Mouse (Mus musculus) C2C12 (cell line): ENCODE results near the gene Ptpru.

Source experiments
- CEBPB ChIP-seq: IDR thresholded peaks from one replicate; pipeline ENCODE4 v1.6.1; 2011; ENCODE audit warnings: low read depth, mild to moderate bottlenecking, control low read depth, moderate library complexity
- CTCF ChIP-seq: IDR thresholded peaks from one replicate; pipeline ENCODE4 v1.5.1; 2011; ENCODE audit not compliant: control insufficient read depth, insufficient read depth, insufficient read length
- FOSL1 ChIP-seq: IDR thresholded peaks from one replicate; pipeline ENCODE4 v1.8.0; 2011; ENCODE audit warnings: mild to moderate bottlenecking, low read length; ENCODE audit not compliant: poor library complexity, insufficient read depth, severe bottlenecking
- MAX ChIP-seq: IDR thresholded peaks from one replicate; pipeline ENCODE4 v1.6.1; 2011; ENCODE audit warnings: mild to moderate bottlenecking, control low read depth
- MYOD1 ChIP-seq: IDR thresholded peaks from one replicate; pipeline ENCODE4 v1.6.1; 2011; ENCODE audit warnings: low read depth; ENCODE audit not compliant: control insufficient read depth, insufficient read length
- MYOG ChIP-seq: IDR thresholded peaks from one replicate; pipeline ENCODE4 v1.6.1; 2011; ENCODE audit not compliant: control insufficient read depth, insufficient read length; ENCODE audit errors: extremely low read depth
- USF1 ChIP-seq: IDR thresholded peaks from one replicate; pipeline ENCODE4 v1.6.1; 2011; ENCODE audit warnings: low read depth, mild to moderate bottlenecking, control low read depth, moderate library complexity

DNA sequence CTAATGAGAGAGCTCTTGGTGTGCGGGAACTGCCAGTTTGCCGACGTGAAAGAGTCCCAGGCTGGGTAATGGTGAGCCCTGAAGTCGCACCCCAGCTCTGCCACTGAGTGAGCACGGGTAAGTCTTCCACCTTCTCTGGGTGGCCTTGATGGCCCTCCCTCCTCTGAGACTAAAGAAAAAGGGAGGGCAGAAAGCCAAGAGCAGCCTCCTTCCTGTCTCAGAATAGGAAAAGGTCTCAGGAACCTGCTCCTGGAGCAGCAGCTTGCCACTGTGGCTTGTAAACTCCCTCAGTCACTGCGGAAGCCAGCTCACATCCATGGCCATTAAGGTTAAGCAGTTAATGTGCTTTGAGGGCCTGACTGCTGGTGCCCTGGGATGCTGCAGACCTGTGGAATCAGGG lies 47.3 kb upstream of the Ptpru start:
- TF ChIP-seq CTCF (no peak), CEBPB (no peak), MAX (no peak), MYOD1 (no peak), FOSL1 (no peak), USF1 (no peak), MYOG (no peak)
